Mouse (Mus musculus) gastrocnemius, postnatal 25 days (tissue): ENCODE measurements around the gene Pparg. TPM values are rescaled to one million over a fixed set of nuclear protein-coding genes. Genes with fewer than 3 reads are reported as not detected.

ENCODE experiments used
- DNase-seq: peaks from one replicate; pipeline ENCODE4 v3.0.0; 2022
- total RNA-seq, 2 experiments: library from RNA; stranded (reverse); gene quantifications; 1 replicate in 1 of 2; 2 replicates in 1 of 2; pipeline ENCODE4 v1.2.3; 2021

The Pparg gene
- total RNA-seq, 2 experiments from 2014 or later, result 1.8 to 9.2 TPM

GRCm38 (mm10) chr6:115361606-115362462, 1.1 kb downstream of the Pparg start:
- peak; percentile 24 for DNase-seq

DNA sequence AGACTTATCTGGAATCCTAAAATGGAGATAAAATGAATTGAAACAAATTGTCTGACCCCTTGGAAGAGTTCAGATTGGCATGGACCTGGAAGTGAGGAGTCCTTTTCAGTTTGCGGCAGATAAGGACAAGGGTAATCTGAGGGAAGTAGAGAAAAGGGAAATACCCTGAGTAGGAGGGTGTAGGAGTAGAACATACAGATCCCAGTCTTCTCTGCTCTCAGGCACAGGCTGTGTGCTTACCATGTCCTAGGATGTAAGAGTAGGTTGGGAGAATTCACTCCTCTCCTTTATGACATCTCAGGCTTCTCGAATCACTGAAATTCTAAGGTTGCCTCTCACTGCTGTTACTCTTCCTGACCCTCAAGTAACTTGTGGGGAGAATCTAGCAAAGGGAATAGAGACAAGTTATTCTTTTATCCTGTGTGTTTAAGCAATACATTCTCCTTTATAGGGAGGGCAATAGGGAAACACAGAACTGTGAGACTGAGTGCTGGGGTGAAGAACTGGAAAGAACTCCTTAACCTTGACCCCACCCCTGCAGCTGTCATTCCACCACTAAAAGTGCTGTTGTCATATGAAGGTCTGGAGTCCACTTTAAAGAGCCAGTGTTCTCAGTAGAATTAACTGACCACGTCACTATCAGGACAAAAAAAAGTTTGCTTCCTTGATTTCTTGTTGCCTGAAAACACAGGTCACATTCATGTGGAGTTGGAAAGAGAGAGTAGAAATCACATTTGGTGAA, 6.3 kb downstream of the Pparg start:
- no peak for DNase-seq

GRCm38 (mm10) chr6:115374871-115375852, 14.4 kb downstream of the Pparg start:
- DNase-seq, result no peak

GRCm38 (mm10) chr6:115380596-115380995, 19.8 kb downstream of the Pparg start:
- no peak for DNase-seq

DNA sequence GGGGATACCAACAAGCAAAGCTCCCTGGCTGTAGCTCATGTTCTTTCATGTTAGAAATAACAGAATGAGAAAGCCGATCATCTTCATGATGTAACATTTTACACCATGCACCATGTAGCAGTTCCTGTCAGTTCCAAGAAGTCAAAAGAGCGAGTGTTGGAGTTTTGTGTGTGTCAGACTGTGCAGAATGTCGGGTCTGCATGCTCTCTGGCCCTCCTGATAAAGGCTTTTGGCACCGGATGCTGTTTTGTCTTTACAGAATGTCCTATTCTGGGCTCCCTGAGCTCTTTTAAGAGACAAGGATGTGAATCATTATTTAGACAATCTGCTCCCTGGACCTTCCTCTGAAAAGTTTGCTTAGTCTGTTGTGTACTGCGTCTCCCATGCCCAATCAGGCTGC, 22.0 kb downstream of the Pparg start:
- DNase-seq, result no peak

DNA sequence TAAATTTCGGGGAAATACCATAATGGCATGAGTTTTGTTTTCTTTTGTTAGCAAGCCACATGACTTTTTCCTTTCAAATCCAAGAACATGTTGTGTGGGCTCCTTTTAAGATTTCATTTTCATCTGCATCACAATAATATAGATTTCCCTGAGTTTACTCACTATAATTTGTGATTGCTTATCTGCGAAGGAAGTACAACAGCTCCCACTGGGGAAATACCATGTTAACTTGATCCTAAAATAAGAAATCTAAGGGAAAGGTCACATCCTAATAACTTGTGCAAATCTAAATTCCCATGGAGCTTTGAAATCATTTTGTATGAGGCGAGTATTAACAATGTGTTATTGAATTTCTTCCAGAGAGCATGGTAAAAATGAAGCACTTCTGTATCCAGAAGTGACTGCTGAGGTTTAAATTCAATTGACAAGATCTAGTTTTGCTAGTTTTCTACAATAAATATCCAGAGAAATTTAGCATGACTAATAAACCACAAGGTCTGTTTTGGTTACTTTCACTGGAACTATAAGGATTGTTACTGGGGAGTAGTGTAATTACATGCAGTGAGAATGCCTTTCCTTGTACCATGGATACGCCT, 29.3 kb downstream of the Pparg start:
- DNase-seq, result no peak

DNA sequence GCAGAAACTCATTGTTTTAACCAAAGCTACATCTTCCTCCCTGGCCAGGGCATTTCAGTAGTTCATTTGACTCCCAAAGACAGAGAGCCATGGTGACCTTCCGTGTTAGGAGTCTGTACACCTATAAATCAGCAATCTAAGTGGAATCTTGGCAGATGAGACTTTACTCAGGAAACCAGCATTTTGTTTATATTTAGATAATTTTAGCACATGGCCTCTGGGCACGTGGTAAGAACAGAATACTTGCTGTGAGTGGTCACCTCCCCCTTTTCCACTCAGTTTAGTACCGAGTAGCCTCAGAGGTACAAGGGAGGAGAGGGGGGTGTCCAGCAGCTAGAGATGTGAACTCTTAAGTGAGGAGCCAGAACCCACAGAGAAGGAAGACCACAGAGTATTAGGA, 36.2 kb downstream of the Pparg start:
- no peak for DNase-seq

- DNase-seq, result no peak
Observed at GRCm38 (mm10) chr6:115404354-115404753, 43.6 kb downstream of the Pparg start.

DNA sequence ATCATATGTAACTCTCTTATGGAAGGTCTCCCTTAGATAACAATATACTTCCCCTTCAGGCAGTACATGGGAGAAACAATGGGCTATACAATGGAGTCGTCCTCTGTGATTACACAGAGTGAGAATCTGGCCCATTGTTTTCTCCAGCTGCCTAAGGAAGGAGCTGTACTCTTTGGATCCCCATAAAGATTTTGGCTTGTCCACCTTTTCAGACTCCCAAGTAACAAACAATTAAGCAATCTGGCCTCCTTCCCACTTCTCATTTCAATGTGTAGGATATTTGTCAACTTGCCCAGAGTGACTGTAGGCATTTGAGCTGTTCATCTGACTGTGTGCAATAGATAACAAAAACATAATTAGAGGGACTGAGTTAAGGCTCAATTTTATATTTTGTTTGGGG, 50.7 kb downstream of the Pparg start:
- DNase-seq, result no peak

GRCm38 (mm10) chr6:115418171-115418570, 57.4 kb downstream of the Pparg start:
- DNase-seq, result no peak

DNA sequence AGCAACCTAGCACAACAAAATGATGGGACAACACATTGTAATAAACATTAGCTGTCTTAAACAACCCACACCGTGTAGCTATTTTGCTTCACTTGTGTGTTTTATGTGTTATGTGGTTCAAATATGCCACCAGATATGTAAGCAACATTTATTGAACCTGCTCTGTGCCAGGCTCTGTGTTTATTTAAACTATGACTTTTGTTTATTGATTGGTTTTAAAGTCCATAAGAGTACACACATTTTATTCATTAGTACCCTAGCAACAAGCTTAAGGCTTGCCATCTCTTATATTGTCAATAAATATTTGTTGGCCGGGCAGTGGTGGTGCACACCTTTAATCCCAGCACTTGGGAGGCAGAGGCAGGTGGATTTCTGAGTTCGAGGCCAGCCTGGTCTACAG, 58.2 kb downstream of the Pparg start:
- no peak for DNase-seq

DNA sequence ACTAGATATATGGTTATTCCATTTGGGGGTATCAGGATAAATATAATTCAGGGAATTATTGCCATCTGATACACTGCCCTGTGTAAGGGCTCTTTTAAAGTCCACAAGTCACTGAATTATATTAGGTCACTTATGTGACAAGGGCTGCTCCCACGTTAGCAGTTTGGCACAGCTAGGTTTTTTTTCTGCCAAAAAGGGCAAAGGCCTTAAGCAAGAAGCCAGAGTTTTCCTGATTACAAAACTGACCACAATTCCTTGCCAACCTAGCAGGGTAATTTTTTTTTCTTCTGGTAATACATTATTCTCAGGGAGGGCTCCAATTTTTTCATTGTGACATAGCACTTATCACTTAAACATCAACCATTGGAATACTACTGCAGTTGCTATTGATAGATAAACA, 60.2 kb downstream of the Pparg start:
- DNase-seq, result no peak

DNA sequence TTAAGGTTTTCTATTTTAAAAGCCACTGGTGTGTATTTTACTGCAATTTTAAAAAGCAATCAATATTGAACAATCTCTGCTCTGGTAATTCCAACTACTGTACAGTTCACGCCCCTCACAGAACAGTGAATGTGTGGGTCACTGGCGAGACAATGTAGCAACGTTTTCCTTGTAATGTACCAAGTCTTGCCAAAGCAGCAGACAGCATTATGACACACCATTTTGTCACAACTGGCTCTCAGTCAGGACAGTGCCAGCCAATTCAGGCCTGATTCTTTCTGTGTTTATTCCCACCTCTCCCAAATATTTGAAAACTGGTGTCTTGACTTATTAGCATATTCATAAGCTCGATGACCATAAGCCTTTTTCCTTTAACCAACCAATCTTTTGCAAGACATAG, 60.9 kb downstream of the Pparg start:
- DNase-seq, result no peak

GRCm38 (mm10) chr6:115424433-115424832, 63.7 kb downstream of the Pparg start:
- peak; percentile 8 for DNase-seq

- DNase-seq, result no peak
Observed at GRCm38 (mm10) chr6:115432726-115433125, 72.0 kb downstream of the Pparg start.

DNA sequence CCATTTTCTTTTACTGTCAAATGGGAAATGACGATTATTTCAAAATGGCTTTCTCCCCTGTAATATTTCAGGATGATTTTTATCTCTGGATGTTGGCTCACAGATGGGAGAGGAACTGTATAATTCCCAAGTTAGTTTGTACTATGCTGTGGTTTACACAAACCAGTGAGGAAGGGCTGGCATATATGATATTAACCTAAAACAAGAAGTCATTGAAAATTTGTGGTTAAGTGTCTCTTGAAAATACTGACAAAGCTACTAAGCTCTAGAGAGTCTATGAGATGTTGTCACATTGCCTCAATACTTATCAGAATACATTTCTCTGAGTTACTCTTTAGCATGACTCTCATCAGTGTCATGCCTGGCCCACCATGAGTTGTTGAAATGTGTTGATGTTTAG, 73.3 kb downstream of the Pparg start:
- DNase-seq, result no peak

DNA sequence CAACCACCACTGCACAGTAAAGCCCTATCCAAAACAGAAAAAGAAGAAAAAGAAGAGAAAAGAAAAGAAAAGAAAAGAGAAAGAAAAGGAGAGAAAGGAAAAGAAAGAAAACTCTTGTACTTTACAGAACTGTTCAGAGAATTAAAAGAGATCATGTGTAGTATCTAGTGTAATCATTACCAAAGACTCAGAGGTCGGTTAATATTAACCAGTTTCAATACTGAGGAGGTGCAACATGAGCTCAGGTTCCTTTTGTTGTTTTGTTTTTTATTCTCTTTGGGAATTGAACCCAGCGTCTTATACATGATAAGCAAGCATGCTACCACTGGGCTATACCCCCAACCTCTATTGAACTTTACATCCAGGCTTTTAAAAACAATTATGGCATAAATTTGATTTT, 74.1 kb downstream of the Pparg start:
- no peak for DNase-seq

DNA sequence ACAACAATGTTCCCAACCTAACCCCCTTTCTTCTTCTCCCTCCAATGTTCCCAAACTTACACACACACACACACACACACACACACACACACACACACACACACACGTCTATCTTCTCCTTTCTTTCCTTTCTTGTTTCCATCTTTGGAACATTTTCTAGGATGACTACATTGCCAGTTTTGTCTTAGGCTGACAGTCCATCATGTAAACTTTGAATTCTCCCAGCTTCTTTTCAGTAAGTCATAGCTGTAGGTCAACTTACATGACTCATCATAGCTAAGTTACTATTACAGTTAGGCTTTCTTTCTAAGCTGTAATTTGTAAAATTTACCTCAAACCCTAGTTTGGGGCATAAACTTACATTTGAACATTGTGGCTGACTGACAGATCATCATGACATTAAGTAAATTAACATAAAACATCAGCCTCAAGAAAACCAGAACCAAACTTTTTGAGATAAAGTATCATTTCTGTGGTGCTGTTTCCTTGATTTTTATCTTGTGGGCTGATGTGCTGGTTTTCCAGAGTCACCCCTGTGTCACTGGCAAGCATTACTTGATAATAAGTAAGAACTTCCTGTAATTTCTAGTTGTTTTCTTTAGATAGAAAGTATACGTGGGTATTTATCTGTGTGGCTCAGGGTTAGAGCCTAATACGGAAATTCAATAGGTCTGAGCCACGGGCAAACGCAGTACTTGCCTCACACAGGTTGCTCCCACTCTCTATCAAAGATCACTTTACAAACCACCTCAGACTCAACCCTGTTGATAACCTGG, 79.7 kb downstream of the Pparg start:
- DNase-seq, result no peak

- DNase-seq, result no peak
Observed at GRCm38 (mm10) chr6:115452501-115452900, 91.8 kb downstream of the Pparg start.

- peak; percentile 70 for DNase-seq
Observed at GRCm38 (mm10) chr6:115462743-115463337, 102.1 kb downstream of the Pparg start.

DNA sequence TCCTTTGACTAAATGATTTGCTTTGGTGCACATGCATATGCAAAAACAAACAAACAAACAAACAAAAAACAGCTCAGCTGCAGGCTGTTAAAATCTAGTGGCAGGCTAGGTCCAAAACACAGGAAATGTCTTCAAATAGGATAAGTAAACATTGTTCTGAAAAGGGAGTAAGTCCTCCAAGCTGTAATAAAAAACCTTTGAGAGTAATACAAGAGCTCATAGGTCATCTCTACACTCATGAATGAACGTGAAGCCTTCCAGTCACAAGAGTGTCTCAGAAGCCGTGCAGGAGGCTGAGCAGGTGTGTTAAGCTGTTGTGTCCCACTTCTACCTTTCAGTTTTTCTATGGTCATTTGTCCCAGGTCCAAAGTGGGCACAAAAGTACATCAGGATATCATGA, 102.6 kb downstream of the Pparg start:
- no peak for DNase-seq
